Mouse (Mus musculus) megakaryocyte, adult 5-6 weeks (primary cell): ENCODE measurements around the gene Cdc45. TPM values are rescaled to one million over a fixed set of nuclear protein-coding genes. Genes with fewer than 3 reads are reported as not detected.

ENCODE experiments used
- ATAC-seq: 2 replicates; pipeline ENCODE4 v1.8.0; 2016; ENCODE audit warnings: mild to moderate bottlenecking, inconsistent platforms; ENCODE audit not compliant: poor library complexity, severe bottlenecking
- total RNA-seq, 2 experiments: library from RNA; stranded (forward) in 1 of 2; stranded (reverse) in 1 of 2; fragments of 153-499, 151-499 nt in 1 of 2; fragments of 221-1000, 200-1000 nt in 1 of 2; gene quantifications; 2 replicates each; pipeline versions ENCODE4 v1.2.3 to v1.2.4; 2015 to 2017

Gene Cdc45
- total RNA-seq, 2 experiments from 2014 or later, result 62.8 to 89.6 TPM

- no peak for ATAC-seq
Observed at GRCm38 (mm10) chr16:18795223-18795899, 16.4 kb downstream of the Cdc45 start.

DNA sequence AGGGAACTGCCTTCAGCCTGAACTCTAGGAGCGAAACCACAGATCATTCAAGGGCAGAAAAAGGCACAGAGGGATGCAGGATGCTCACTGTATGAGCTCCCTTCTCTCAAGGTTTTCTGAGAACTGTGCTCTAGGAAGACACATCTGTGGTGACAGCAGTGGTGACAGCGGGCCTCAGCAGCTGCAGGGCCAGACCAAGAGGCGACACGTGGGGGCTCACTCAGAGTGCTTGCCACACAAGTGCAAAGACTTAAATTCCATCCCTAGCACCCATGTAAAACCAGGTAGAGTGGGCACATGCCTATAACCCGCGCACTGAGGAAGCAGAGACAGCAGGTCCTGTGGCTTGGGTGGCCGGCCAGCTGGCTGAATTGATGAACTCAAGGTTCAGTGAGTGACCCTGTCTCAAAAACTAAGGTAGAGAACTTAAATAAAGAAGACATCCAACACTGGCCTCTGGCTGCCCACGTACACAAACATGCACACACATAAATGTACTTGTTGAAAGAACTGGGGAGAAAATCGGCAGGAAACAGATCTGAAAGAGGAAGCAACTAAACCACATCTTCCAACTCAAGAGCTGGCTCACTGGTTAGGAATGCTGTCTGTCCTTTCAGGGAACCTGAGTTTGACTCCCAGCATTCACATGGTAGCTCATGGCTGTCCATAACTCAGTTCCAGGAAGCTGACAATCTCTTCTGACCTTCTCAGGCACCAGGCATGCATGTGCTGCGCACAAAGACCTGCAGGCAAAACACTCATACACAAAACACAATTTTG, 23.0 kb downstream of the Cdc45 start:
- no peak for ATAC-seq

GRCm38 (mm10) chr16:18786652-18787051, 25.1 kb downstream of the Cdc45 start:
- no peak for ATAC-seq

DNA sequence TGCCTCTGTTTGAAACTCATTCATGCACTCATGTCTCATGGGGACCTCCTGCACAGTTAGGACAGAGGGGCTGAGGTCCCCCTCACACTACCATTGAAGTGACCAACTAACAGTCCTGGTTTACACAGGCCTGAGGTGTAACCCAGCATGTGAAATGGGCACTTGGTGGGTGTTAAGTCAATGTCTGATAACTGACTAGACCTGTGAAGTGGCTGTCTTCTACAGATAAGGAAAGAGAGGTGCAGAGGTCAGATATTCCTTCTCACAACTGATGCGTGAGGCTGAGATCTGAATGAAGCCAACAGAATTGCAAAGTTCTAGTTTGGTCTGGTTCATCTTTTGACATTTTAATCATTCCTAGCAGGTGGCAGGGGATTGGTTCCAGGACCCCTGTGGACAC, 26.3 kb downstream of the Cdc45 start:
- ATAC-seq, result no peak

GRCm38 (mm10) chr16:18785025-18785424, 26.8 kb downstream of the Cdc45 start:
- ATAC-seq, result no peak

- ATAC-seq, result no peak
Observed at GRCm38 (mm10) chr16:18781810-18782209, 30.0 kb downstream of the Cdc45 start.

DNA sequence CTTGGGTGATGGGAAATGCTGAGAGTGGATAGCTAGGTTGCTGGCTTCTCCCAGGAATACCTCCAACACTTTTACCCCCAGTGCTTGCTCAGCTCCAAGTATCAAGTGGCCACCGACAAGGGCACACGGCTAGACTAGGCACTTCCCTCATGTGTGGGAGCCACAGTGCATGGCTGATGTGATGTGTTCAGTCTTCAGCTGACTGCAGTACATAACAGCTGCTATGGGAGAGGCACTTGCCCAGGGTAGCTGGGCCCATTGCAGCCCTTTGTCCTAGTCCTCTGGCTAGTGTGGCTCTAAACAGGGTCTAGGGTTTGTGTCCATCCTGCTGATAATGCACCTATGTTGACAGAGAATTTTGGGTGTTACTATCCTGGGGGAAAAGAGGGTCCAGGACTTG, 33.3 kb downstream of the Cdc45 start:
- ATAC-seq, result no peak

DNA sequence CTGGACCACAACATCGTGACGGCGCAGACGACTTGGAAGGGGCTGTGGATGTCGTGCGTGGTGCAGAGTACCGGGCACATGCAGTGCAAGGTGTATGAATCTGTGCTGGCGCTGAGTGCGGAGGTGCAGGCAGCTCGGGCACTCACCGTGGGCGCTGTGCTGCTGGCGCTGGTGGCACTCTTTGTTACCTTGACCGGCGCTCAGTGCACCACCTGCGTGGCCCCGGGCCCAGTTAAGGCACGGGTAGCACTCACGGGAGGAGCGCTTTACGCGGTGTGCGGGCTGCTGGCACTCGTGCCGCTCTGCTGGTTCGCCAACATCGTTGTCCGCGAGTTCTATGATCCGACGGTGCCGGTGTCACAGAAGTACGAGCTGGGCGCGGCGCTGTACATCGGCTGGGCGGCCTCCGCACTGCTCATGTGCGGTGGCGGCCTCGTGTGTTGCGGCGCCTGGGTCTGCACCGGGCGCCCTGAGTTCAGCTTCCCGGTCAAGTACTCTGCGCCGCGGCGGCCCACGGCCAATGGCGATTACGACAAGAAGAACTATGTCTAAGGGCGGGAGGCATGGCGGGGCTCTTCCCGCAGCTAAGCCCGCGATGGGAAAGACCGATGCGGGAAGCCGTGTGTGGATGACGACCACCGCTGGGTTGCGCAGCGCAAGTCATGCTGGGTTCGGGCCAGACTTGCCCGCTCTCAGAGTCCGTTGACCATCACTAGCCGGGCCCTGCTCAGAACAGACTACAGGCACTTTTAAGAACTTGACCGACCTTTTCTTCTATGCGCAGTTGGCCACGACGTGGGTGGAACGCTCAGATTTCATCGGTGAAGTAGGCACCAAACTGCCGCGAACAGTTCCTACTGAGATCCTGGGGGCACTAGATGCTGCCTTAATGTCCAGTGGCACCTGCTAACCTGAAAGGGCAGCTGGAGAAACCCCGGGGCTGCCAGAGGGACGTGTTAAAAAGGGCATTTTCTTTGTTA, 34.4 kb downstream of the Cdc45 start:
- 0 out of 2 replicates have a peak, but pooled peaks have one; percentile 15 for ATAC-seq

DNA sequence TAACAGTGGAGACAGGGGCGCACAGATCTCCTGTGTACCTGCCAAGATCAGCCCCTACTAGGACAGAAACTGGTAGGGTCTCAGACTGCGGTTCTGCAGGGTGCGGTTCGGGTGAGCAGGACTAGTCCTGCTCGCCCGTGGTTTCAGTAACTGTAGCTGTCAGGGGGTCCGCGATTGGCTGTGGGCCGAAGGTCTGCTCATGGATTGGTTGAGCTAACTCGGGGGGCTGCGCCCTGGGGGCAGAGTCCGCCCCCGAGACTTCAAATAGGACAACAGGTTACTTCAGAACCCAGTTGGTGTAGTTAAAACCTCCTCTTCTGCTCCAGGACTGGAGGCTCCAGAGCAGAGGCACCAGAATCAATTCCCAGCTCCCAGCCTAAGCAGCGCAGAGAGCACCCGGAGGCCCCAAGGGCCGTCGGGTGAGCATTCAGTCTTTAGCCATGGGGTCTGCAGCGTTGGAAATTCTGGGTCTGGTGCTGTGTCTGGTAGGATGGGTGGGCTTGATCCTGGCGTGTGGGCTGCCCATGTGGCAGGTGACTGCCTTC, 35.2 kb downstream of the Cdc45 start, which contains the start of gene Cldn5:
Cldn5 (plus strand) TSS at position 292 of the 545 bp plus-strand sequence.
- no peak for ATAC-seq

DNA sequence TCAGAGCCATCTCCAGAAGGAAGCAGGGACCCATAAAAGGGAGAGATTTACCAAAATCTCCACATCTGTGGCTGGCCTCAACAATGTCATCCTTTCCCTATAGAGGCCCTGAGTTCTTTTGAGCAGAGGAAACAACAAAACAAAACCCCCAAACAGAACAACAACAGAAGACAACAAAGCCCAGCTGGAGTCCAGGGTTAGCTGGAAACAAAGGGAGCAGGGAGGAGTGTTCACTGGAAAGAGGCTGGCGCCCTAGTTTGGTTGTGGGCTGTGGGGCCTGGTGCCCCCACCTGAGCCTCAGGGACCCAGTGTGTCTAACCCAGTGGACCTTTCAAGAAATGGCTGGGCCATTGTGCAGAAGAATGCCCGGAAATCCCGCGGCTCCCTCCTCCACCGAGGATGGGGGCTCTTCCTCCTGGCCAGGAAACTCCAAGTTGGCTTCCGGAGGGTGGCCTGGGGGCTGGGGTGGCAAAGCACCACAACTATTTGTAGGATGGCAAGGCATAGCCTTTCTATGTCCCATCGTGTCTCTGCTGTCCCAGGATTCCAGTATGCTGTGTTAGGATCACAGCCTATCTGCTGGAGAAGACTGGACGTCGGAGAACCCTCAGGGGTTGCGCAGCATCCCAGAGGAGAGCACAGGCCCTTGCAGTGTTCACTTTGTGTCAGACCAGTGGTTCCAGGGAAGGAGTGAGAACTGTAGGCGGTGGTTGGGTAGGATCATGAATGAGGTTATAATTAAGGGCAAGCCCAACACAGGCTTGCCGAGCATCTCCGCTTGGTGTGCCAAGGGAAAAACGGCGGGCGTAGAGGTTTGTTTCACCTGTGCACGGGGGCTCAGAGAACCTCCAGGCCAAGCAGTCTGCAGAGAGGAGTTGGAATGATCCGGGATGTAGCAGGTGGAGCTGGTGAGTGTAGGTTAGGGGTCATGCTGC, 35.9 kb downstream of the Cdc45 start:
- no peak for ATAC-seq

- no peak for ATAC-seq
Observed at GRCm38 (mm10) chr16:18773936-18774335, 37.9 kb downstream of the Cdc45 start.

DNA sequence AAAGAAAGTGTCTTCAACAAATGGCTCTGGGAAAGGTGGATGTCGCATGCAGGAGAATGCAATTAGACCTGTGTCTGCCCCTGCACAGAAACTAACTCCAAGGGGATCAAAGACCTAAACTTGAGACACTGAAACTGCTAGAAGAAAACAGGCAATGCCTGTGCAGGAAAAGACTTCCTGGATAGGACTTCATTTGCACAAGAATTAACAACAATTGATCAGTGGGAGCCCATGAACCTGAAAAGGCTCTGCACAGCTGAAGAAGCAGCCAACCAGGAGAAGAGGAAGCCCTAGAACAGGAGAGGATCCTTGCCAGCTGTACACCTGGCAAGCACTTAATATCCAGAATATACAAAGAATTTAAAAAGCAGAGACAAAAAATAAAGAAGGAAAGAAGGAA, 42.3 kb downstream of the Cdc45 start:
- ATAC-seq, result no peak

- no peak for ATAC-seq
Observed at GRCm38 (mm10) chr16:18766390-18766789, 45.4 kb downstream of the Cdc45 start.

DNA sequence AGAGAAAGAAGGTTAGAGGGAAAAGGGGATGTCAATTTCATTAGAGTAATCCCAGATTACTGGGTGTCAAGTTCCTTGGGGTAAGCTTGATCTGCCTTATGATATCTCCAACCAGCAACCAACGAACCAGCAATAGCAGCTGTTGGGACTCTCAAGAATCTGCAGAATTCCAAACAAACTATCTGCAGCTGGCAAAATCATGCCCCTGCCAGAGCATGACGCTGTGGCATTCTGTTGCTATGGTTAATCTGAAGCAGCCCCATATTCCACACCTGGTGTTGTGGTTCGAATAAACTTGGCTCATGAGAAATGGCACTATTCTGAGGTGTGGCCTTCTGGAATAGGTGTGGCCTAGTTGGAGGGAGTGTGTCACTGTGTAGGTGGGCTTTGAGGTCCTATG, 48.8 kb downstream of the Cdc45 start:
- no peak for ATAC-seq

DNA sequence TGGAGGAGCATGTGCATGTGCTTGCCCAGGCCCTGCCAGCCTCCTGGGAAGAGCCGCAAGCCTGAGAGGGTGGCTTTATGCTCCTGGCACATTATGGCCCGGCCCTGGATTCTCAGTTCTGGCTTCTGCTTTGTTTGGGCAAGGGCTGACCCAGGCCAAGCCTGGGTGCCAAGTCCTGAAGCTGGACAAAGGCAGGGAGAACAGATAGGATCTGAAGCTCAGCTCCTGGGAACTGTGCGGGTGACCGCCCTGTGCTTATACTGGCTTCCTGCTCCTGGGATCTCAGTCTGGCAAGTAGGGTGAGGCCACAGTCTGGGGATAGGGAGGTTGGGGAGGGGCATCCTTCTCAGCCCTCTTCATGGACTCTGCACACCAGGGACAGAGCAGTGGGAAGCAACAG, 50.1 kb downstream of the Cdc45 start:
- ATAC-seq, result no peak

GRCm38 (mm10) chr16:18751885-18752499, 59.8 kb downstream of the Cdc45 start:
- ATAC-seq, result no peak

- no peak for ATAC-seq
Observed at GRCm38 (mm10) chr16:18751101-18751500, 60.7 kb downstream of the Cdc45 start.

DNA sequence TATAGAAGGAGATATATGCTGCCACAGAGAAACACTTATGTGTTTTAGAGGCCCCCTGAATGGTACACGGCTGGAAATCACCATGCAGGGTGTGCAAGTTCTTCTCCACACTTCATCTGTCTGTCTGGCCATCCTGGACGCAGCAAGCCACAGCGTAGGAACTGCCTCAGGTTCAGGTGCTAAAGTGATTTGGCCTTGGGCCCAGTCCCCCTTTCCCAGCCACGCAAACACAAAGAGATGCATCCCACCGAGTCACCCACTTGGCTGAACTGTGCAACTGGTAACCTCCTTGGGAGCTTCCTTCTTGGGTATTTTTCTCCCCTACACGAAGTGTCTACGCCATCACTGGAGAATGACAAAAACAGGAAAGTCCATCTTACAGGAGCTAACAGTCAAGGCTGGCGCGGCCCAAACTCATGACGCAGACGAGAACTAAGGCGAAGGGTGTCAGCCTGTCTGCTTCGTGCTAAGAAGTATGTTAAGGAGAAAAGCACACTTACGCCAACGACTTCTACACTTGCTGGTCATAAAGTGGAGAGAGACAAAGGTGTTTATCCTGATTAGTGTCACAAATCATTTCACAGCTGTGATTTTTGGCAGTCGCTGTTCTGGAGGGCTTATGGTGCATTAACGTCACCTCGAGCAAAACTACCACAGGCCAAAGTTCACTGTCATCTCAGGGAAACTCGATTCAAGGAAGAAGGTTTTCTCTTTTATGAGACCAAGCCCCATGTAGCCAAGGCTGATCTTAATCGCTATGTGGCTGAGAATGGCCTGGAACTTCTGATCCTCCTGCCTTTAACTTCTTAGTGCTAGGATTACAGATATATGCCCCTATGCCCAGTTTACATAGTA, 65.3 kb downstream of the Cdc45 start:
- ATAC-seq, result no peak
